Comparison of ENCODE assay signal across 22 mouse cellular contexts in genomic region chr10:24763257-24763656, GRCm38 (mm10). TPM values are rescaled to one million over a fixed set of nuclear protein-coding genes. Genes with fewer than 3 reads are reported as not detected.
DNase-seq lines count a peak whose midpoint lies in the region; ATAC-seq and TF ChIP-seq lines count a peak whose summit lies in the region.
"Had no signal": no experiment of that assay in that cellular context is flagged by ENCODE, and none has a peak within 500 bp of the region (broad histone marks: within the 10 kb centered on the region; RNA-seq: fewer than 3 reads in every experiment).

No protein-coding gene starts in this region.

- TF ChIP-seq POLR2A in MEL (IDR thresholded peaks at IDR 0.05; ENCODE audit: control insufficient read depth in 1 of 2, insufficient read depth in 1 of 2, low read depth in 1 of 2, low read length in 2 of 2, poor library complexity in 1 of 2), result no peak

- no peaks in the 10 kb centered on the region for H3K27me3 ChIP-seq in limb, embryonic 11.5 days (ENCODE audit: control insufficient read depth, insufficient read depth, low read length)
- H3K27me3 ChIP-seq in limb, embryonic 10.5 days (ENCODE audit: low read depth, poor library complexity, severe bottlenecking), result no peaks in the 10 kb centered on the region
- H3K27me3 ChIP-seq in MEL (ENCODE audit: control insufficient read depth in 1 of 2, insufficient read depth in 2 of 2, low read length in 2 of 2), result no peaks in the 10 kb centered on the region
- H3K27me3 ChIP-seq in splenic B cell, adult 2 months (ENCODE audit: control insufficient read depth, insufficient read depth, low read length, poor library complexity, severe bottlenecking), result no peaks in the 10 kb centered on the region
- H3K27me3 ChIP-seq in forebrain, embryonic 10.5 days (ENCODE audit: poor library complexity, severe bottlenecking), result peaks cover 13% of the 10 kb centered on the region; the same call in 1 of the 2 replicates
- H3K27me3 ChIP-seq: embryonic facial prominence, embryonic 12.5 days; forebrain, embryonic 12.5 days had no signal

- H3K9me3 ChIP-seq in limb, embryonic 11.5 days (ENCODE audit: control insufficient read depth, low read length), result no peaks in the 10 kb centered on the region
- H3K9me3 ChIP-seq in limb, embryonic 10.5 days (replicated peaks), result no peaks in the 10 kb centered on the region
- no peaks in the 10 kb centered on the region for H3K9me3 ChIP-seq in MEL (replicated peaks; ENCODE audit: insufficient read depth, low read length)
- no peaks in the 10 kb centered on the region for H3K9me3 ChIP-seq in forebrain, embryonic 10.5 days
- H3K9me3 ChIP-seq: embryonic facial prominence, embryonic 10.5 days; embryonic facial prominence, embryonic 12.5 days; forebrain, embryonic 12.5 days; G1E had no signal

- no peak for TF ChIP-seq CTCF in MEL (IDR thresholded peaks at IDR 0.05 in 2 of 3, conservative IDR thresholded peaks at IDR 0.05 in 1 of 3; ENCODE audit: control insufficient read depth in 1 of 3, insufficient read depth in 1 of 3, low read depth in 2 of 3, low read length in 3 of 3, poor library complexity in 1 of 3, severe bottlenecking in 1 of 3)

- no peaks in the 10 kb centered on the region for H3K36me3 ChIP-seq in limb, embryonic 11.5 days (ENCODE audit: control insufficient read depth, insufficient read depth, low read length)
- no peaks in the 10 kb centered on the region for H3K36me3 ChIP-seq in limb, embryonic 10.5 days
- H3K36me3 ChIP-seq in MEL (ENCODE audit: control insufficient read depth in 1 of 2, insufficient read depth in 2 of 2, low read length in 2 of 2), result peaks cover 0 to 13% of the 10 kb centered on the region in 2 experiments; a peak in 2 of 4 replicates
- H3K36me3 ChIP-seq in splenic B cell, adult 2 months (ENCODE audit: control insufficient read depth, insufficient read depth, low read length, poor library complexity, severe bottlenecking), result no peaks in the 10 kb centered on the region
- no peaks in the 10 kb centered on the region for H3K36me3 ChIP-seq in forebrain, embryonic 10.5 days (replicated peaks)
- H3K36me3 ChIP-seq: embryonic facial prominence, embryonic 10.5 days; embryonic facial prominence, embryonic 12.5 days; forebrain, embryonic 12.5 days; G1E had no signal

- no peak overlapping the region for H3K9ac ChIP-seq in limb, embryonic 11.5 days (ENCODE audit: low read length)
- no peak overlapping the region for H3K9ac ChIP-seq in MEL (ENCODE audit: control insufficient read depth, low read depth, low read length, poor library complexity, severe bottlenecking)
- H3K9ac ChIP-seq: embryonic facial prominence, embryonic 12.5 days; forebrain, embryonic 12.5 days had no signal

- no peak overlapping the region for H3K4me3 ChIP-seq in limb, embryonic 11.5 days (ENCODE audit: low read depth, low read length)
- H3K4me3 ChIP-seq in limb, embryonic 10.5 days, result no peak overlapping the region
- no peak overlapping the region for H3K4me3 ChIP-seq in MEL (ENCODE audit: control insufficient read depth in 1 of 2, insufficient read depth in 1 of 2, low read depth in 2 of 2, low read length in 2 of 2)
- no peak overlapping the region for H3K4me3 ChIP-seq in forebrain, embryonic 10.5 days
- H3K4me3 ChIP-seq: embryonic facial prominence, embryonic 10.5 days; embryonic facial prominence, embryonic 12.5 days; forebrain, embryonic 12.5 days had no signal

- peak; percentile 16 for DNase-seq in limb, embryonic 11.5 days (ENCODE audit: low spot score)
- DNase-seq in limb, embryonic 10.5 days (ENCODE audit: low spot score), result no peak
- DNase-seq in B cell, adult 2 months, result peak; percentile 5 to 9
- DNase-seq in MEL (ENCODE audit: low read depth, low spot score), result peak; percentile 46
- peak; percentile 49 for DNase-seq in splenic B cell, adult 2 months (ENCODE audit: low read depth, low spot score)
- no peak for DNase-seq in gastrocnemius, adult 18-20 months (ENCODE audit: low spot score)
- no peak for DNase-seq in gastrocnemius, postnatal 25 days
- no peak for DNase-seq in forebrain, embryonic 10.5 days (ENCODE audit: extremely low spot score, low spot score)
- DNase-seq: adrenal gland, adult 2 months; adrenal gland, postnatal 10 days; adrenal gland, postnatal 25 days; cerebellum, adult 11-12 months; cerebellum, adult 2 months; cerebellum, adult 9-10 months; cerebellum, postnatal 10 days; cerebellum, postnatal 25 days had no signal

- 85% methylated on average over 3 of the region's 3 CpGs for WGBS in limb, embryonic 11.5 days
- WGBS in limb, embryonic 10.5 days, result 90% methylated on average over 3 of the region's 3 CpGs
- WGBS in forebrain, embryonic 10.5 days, result 86% methylated on average over 3 of the region's 3 CpGs

- TF ChIP-seq RAD21 in MEL (IDR thresholded peaks at IDR 0.05; ENCODE audit: low read depth, low read length), result no peak

- no peak overlapping the region for H3K27ac ChIP-seq in limb, embryonic 11.5 days (replicated peaks; ENCODE audit: low read depth, low read length)
- no peak overlapping the region for H3K27ac ChIP-seq in limb, embryonic 10.5 days
- H3K27ac ChIP-seq in MEL (ENCODE audit: control insufficient read depth, low read depth, low read length), result no peak overlapping the region
- no peak overlapping the region for H3K27ac ChIP-seq in forebrain, embryonic 10.5 days
- H3K27ac ChIP-seq: embryonic facial prominence, embryonic 10.5 days; embryonic facial prominence, embryonic 12.5 days; forebrain, embryonic 12.5 days had no signal

- H3K79me2 ChIP-seq in MEL (ENCODE audit: control insufficient read depth, insufficient read depth, low read length, poor library complexity), result no peaks in the 10 kb centered on the region

- no peak for ATAC-seq in limb, embryonic 11.5 days (ENCODE audit: insufficient number of reproducible peaks, low FRiP score, low TSS enrichment, low read depth)
- ATAC-seq: forebrain, embryonic 14.5 days; forebrain, embryonic 16.5 days had no signal

- no peak overlapping the region for H3K4me2 ChIP-seq in limb, embryonic 11.5 days (ENCODE audit: low read depth, severe bottlenecking)
- H3K4me2 ChIP-seq: embryonic facial prominence, embryonic 12.5 days; forebrain, embryonic 12.5 days had no signal

- no peak for TF ChIP-seq EP300 in MEL (IDR thresholded peaks at IDR 0.05; ENCODE audit: low read depth in 1 of 2, low read length in 2 of 2)

- no peaks in the 10 kb centered on the region for H3K4me1 ChIP-seq in limb, embryonic 11.5 days (ENCODE audit: control insufficient read depth, insufficient read depth, low read length)
- H3K4me1 ChIP-seq in limb, embryonic 10.5 days, result 0 out of 2 replicates have a peak, but pooled peaks cover 2% of the 10 kb centered on the region
- peaks cover 4 to 6% of the 10 kb centered on the region in 2 experiments for H3K4me1 ChIP-seq in MEL (ENCODE audit: control insufficient read depth in 1 of 2, insufficient read depth in 2 of 2, low read length in 2 of 2)
- H3K4me1 ChIP-seq in forebrain, embryonic 10.5 days, result peaks cover 16% of the 10 kb centered on the region
- H3K4me1 ChIP-seq: embryonic facial prominence, embryonic 12.5 days; forebrain, embryonic 12.5 days had no signal

TF ChIP-seq in MEL, 35 proteins besides CTCF, POLR2A, EP300 and RAD21:
- no peak for TF ChIP-seq POLR2AphosphoS5 (IDR thresholded peaks at IDR 0.05; ENCODE audit: borderline replicate concordance, low read depth, low read length)
- TF ChIP-seq ZKSCAN1 (IDR thresholded peaks at IDR 0.05; ENCODE audit: low read depth, low read length), result peak; percentile 76; the same call in 1 of the 2 replicates

RNA-seq across cellular contexts. Expression of gene Enpp1, which starts 51.3 kb away (rescaled TPM):
- 2.5 and 2.9 TPM in 2 replicates for polyA plus RNA-seq in limb, embryonic 11.5 days (2014; fragmentation: Nextera tagmentation; extraction: Ambion mirVana)
- polyA plus RNA-seq in limb, embryonic 10.5 days (2016; fragmentation: Nextera tagmentation; extraction: Ambion mirVana), result 0.60 and 1.1 TPM in 2 replicates
- 0.07 and 0.12 TPM in 2 replicates for total RNA-seq in MEL (2012; rRNA removed)
- under 1 TPM in 1 of 2 experiments, not detected in 1; 0.15 TPM for polyA plus RNA-seq in MEL (2012; ENCODE audit: insufficient read depth in 1 of 2, insufficient read length in 2 of 2, low read depth in 1 of 2, low replicate concordance in 2 of 2, missing spikeins in 1 of 2)
- 1 to 10 TPM; 3.1 to 3.2 TPM for total RNA-seq in gastrocnemius, adult 18-20 months (2021)
- 1 to 10 TPM; 3.4 to 4.9 TPM for total RNA-seq in gastrocnemius, postnatal 25 days (2021)
- polyA plus RNA-seq in forebrain, embryonic 10.5 days (2016; fragmentation: Nextera tagmentation; extraction: Ambion mirVana), result 0.31 and 0.37 TPM in 2 replicates
- polyA plus RNA-seq: G1E had no signal

Comparison
In these comparisons a context has a peak if more than half of its experiments do, and no peak if none do; other contexts are left out.
1. DNase-seq: peak in limb, embryonic 11.5 days (single experiment), B cell, adult 2 months (2 of 2), MEL (single experiment) and splenic B cell, adult 2 months (single experiment); none in limb, embryonic 10.5 days (single experiment), gastrocnemius, adult 18-20 months (single experiment), gastrocnemius, postnatal 25 days (single experiment) and forebrain, embryonic 10.5 days (single experiment).